Mouse (Mus musculus) brain, embryonic 14.5 days (tissue): ENCODE results near the gene Smg1.
A peak's percentile ranks its signal among the peaks of the same experiment; 100 is the strongest.

ENCODE experiments used
- CTCF ChIP-seq: fragments of 200-500 bp; IDR thresholded peaks from 2 replicates; pipeline ENCODE4 v1.5.1; 2012; ENCODE audit warnings: inconsistent platforms, mild to moderate bottlenecking, moderate library complexity, borderline replicate concordance; ENCODE audit not compliant: insufficient read depth, insufficient read length; ENCODE audit errors: extremely low read depth
- POLR2A ChIP-seq: fragments of 200-500 bp; IDR thresholded peaks from 2 replicates; pipeline ENCODE4 v1.6.1; 2012; ENCODE audit warnings: mild to moderate bottlenecking, inconsistent platforms, borderline replicate concordance; ENCODE audit not compliant: poor library complexity, insufficient read depth, insufficient read length, severe bottlenecking; ENCODE audit errors: extremely low read depth

DNA sequence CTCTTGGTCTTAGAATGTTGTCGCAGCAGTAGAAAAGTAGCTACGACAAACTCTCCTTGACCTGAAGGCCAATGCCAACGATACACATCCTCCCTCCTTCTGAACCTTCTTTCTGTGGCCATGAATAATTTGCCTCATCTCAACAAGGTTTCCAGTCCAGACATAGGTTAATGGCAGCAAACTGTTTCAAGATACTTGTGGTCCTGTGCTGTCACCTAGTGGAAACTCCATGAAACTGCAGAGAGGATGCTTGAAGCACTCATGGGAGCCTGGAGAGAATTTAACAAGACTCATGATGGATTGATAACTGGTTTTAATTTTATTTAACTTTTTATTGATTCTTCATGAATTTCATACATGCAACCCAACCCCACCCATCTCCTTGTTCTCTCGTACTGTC lies 141.2 kb downstream of the Smg1 start:
- TF ChIP-seq POLR2A, result no peak
- TF ChIP-seq CTCF, result peak; percentile 96
